Mouse (Mus musculus): ENCODE results near the gene Serac1.

DNA sequence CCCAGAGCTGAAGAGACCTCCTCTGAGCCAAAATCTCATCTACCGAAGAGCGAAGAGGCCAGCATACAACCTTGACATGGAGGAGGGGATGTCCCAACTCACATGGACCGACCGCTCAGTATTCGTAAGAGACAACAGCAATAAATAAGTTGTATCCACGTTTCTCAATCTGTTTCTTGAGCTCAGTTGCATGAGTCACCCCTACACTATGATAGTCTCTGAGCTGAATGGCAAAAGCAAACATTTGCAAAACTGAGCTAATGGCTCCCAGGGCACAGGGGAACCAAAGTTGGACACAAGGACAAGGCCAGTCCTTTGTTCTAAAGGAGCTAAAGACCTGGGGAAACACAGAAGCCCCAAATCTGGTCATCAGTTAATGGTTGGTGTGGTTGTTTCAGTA lies 9.7 kb downstream of the Serac1 start:
- no peak for TF ChIP-seq CTCF (IDR thresholded peaks at IDR 0.05; ENCODE audit: low read depth)
- no peak for TF ChIP-seq EP300 (IDR thresholded peaks at IDR 0.05; ENCODE audit: low read depth)
